Mouse (Mus musculus) olfactory bulb, adult 2 months (tissue): ENCODE measurements around the gene Cxcl2. TPM values are rescaled to one million over a fixed set of nuclear protein-coding genes. Genes with fewer than 3 reads are reported as not detected.

Experiments used
- H3K27ac ChIP-seq: fragments of 200-500 bp; 2 replicates; pipeline ENCODE4 v1.5.1; 2012; ENCODE audit warnings: low read depth, low read length; ENCODE audit not compliant: insufficient read depth
- H3K4me1 ChIP-seq: fragments of 200-500 bp; 2 replicates; pipeline ENCODE4 v1.6.1; 2012; ENCODE audit warnings: low read length; ENCODE audit not compliant: control insufficient read depth, insufficient read depth
- H3K4me3 ChIP-seq: fragments of 200-500 bp; 2 replicates; pipeline ENCODE4 v1.5.1; 2012; ENCODE audit warnings: mild to moderate bottlenecking, low read depth, low read length, moderate library complexity; ENCODE audit not compliant: insufficient read depth
- CTCF ChIP-seq: fragments of 200-500 bp; IDR thresholded peaks from 2 replicates; pipeline ENCODE4 v1.5.1; 2012; ENCODE audit warnings: low read depth, mild to moderate bottlenecking, low read length, moderate library complexity; ENCODE audit not compliant: insufficient read depth
- POLR2A ChIP-seq: fragments of 200-500 bp; IDR thresholded peaks from 2 replicates; pipeline ENCODE4 v1.6.1; 2012; ENCODE audit warnings: mild to moderate bottlenecking, low read depth, low read length, moderate library complexity; ENCODE audit not compliant: insufficient read depth
- WGBS: fragments of 180-500 bp; shearing (Covaris S2); methylation state at CpG from one replicate; pipeline ENCODE4 v1.1.7; 2018; 5-methylcytosine and 5-hydroxymethylcytosine counted together
- polyA plus RNA-seq: library from polyadenylated mRNA; stranded (reverse); fragments of >200 nt; gene quantifications from 2 replicates; pipeline ENCODE4 v1.2.4, GENCODE M21; 2012; ENCODE audit warnings: low replicate concordance; ENCODE audit not compliant: missing spikeins, insufficient read depth, insufficient read length

Gene Cxcl2
- polyA plus RNA-seq, 1 experiment = not detected

DNA sequence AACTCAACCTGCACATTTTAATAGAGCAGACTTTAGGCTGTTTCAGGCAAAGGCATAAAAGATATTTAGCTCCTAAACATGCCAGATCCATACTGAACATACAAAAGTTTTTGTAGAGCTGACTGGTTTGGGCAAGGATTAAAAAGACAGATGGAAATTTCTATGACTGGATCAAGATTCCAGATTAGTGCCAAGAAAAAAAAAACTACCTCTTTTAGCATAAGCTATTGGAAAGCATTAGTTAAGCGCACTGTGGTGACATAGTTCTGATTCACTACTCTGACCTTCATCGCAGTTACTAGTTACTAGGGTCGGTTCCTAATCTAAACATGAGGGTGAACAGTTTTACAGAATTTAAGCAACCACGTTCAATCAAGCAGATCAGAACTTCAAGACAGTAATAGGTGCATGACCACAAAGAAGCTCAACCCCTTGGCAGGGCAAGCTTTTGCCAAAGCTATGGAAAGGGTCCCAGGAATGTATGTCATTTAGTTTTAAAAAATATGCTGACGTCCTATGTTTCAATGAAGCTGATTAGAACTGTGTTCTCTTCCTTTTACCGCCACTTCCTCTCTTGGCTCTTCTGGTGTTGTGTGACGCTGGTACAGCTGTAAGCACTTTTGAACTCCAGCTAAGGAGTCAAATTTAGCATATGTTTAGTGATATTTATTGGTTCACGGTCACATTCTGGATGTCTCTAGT lies 27.0 kb upstream of the Cxcl2 start:
- Histone ChIP-seq H3K27ac (no peak overlapping the region), H3K4me3 (no peak overlapping the region), H3K4me1 (no peaks in the 10 kb centered on the region)
- WGBS = 86% methylated on average over 8 of the region's 8 CpGs
- TF ChIP-seq CTCF = no peak
- TF ChIP-seq POLR2A = no peak

DNA sequence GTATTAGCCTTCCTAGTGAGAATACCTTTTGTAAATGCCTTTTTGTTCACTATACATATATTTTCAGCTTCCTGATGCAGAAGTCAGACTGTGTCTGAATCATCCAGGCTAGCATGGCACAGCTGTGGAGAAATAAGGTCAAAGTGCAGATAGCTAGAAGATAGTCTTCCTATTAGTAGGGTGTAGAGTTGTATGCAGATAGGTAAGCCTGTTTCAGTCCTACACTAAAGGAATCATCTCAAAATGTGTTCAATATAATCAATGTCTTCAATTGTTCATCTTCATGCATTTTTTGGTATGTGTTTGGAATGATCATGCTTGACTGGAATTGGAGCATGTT lies 26.5 kb upstream of the Cxcl2 start:
- no peak overlapping the region for H3K4me3 ChIP-seq
- TF ChIP-seq POLR2A (no peak), CTCF (no peak)
- no peaks in the 10 kb centered on the region for H3K4me1 ChIP-seq
- H3K27ac ChIP-seq = no peak overlapping the region

DNA sequence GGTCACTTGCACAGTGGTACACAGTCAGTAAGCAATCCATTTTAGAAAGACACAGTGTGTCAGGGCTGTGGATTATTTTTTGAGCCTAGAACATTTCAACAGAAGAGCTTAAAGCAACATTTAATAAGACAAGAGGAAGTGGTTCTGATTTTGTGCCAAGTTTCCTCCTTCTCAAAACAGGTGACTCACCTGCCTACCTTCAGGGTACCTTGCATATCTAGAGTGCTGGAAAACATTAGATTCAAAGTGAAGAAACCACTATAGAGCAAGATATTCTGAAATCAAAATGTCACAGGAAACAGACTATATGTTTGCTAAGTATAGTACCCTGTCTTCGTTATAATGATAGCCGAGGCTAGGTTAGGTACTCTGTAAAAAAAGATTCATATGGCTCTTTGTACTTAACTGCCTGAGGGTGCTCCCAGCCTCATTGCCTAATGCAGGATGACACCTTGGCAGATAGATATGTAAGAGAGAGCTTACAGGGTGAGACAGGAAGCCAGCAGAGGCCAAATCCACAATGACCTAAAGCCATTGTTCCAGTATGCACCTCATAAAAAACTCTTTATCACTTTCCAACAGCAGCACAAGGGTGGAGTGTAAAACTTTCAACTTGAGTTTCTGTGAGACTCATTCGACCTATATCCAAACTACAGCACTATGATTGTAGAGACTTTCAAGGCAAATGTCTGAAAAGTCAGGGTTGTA lies 24.2 kb upstream of the Cxcl2 start:
- no peak overlapping the region for H3K4me3 ChIP-seq
- TF ChIP-seq CTCF (no peak), POLR2A (no peak)
- no peak overlapping the region for H3K27ac ChIP-seq
- H3K4me1 ChIP-seq = no peaks in the 10 kb centered on the region
- WGBS = 91% methylated on average over 3 of the region's 3 CpGs

DNA sequence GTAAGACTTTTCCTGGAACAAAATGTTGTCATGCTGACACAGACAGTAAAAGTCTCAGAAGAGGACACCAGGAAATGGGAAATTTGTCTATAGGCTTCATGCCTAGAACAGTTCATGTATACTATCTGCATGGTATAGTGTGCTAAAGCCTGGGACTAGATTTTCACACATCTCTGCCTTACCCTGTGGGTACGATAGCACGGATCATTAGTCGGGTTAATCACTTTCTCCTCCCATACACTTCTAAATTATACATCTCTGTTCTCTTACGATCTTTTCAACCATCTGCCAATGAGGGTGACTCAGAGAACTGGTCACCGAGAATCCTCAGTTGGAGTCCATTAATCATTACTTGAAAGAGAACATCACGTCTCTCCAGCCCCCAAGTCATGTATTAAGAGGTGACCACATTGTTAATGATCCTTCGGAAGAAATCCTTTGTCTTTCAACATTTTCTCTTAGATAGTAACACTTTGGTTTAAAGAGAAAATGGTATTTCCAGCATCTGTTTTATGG lies 23.3 kb upstream of the Cxcl2 start:
- WGBS = 60% methylated on average over 7 of the region's 7 CpGs
- Histone ChIP-seq H3K4me1 (no peaks in the 10 kb centered on the region), H3K4me3 (no peak overlapping the region), H3K27ac (no peak overlapping the region)
- no peak for TF ChIP-seq CTCF
- no peak for TF ChIP-seq POLR2A

DNA sequence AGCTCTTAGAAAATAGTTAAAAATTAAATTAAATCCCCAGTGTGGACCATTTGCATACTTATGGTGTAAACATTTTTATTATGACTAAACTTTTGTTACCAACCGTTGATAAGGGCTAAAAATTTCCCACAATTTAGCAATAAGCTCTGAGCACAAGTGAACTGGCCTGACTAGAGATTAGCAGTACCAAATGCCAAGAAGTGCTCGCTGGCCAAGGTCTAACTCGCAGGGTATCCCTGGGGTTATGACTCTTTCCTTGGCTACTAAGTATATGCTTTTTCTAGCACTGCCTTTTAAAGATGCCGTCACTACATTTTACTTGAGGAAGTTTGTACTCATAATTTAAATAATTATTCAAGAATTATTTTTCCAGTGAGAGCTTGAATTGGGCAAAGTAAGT lies 22.6 kb upstream of the Cxcl2 start:
- no peak for TF ChIP-seq POLR2A
- no peak for TF ChIP-seq CTCF
- no peak overlapping the region for H3K27ac ChIP-seq
- no peaks in the 10 kb centered on the region for H3K4me1 ChIP-seq
- WGBS = 83% methylated on average over 4 of the region's 4 CpGs
- no peak overlapping the region for H3K4me3 ChIP-seq

DNA sequence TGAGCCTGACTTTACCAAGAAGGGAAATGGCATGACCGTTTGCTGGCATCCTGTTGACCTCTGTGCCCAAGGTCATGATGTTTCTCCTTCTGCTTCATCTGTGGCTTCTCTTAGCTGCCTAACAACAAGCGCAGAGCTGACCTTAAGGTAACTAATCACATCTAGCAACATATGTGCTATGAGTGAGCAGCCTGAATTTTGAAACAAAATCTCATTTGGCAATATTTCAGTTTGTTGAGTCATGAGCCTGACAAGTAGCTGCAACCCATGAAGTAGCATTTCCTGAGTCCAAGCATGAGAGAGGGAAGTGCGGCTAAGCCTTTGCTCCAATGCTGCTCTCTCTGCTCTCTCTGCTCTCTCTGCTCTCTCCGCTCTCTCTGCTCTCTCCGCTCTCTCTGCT lies 22.0 kb upstream of the Cxcl2 start:
- H3K27ac ChIP-seq = no peak overlapping the region
- WGBS = 95% methylated on average over 5 of the region's 5 CpGs
- no peaks in the 10 kb centered on the region for H3K4me1 ChIP-seq
- TF ChIP-seq POLR2A = no peak
- TF ChIP-seq CTCF = no peak
- H3K4me3 ChIP-seq = no peak overlapping the region

DNA sequence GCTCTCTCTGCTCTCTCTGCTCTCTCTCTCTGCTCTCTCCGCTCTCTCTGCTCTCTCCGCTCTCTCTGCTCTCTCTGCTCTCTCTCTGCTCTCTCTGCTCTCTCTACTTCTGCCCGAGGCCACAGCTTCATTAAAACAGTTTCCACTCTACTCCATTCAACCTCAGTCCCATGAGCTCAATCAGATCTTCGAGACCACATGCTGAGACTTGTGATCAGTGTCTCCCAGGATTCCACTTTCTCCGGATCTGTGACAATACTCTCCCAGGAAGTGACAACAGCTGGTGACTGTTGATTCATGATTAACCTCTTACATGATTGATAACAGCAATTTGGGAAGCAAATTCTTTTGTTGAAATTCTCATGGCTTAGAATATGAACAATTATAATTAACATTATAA lies 21.5 kb upstream of the Cxcl2 start:
- Histone ChIP-seq H3K27ac (no peak overlapping the region), H3K4me1 (no peaks in the 10 kb centered on the region), H3K4me3 (no peak overlapping the region)
- 78% methylated on average over 5 of the region's 5 CpGs for WGBS
- TF ChIP-seq CTCF = no peak
- TF ChIP-seq POLR2A = no peak

DNA sequence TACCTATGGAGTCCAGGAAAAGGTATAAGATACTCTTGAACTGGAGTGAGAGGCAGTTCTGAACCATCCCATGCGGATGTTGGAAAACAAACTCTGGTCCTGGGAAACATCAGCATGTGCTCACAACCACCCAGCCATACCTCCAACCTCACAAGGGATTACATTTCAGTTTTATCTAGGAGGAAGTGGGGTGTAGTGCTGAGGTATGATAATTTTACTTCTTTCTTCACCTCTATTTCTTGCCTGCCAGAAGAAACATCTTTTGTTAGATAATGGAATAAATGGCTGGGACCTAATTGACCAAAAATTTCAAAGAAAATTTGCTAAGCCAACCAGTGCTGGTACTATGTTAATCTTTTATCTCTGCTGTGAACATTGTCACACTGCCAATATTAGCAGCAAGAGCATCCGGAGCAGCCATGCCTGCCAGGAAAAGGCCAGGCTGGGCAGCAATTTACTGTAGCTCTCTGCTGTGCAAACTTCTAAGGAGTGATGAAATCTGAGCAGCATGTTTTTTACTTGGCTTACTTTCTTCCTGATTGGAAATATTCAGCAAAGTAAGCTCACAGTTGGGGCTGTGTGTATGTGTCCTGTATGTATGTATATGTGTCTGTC lies 18.9 kb upstream of the Cxcl2 start:
- 53% methylated on average over 2 of the region's 2 CpGs for WGBS

DNA sequence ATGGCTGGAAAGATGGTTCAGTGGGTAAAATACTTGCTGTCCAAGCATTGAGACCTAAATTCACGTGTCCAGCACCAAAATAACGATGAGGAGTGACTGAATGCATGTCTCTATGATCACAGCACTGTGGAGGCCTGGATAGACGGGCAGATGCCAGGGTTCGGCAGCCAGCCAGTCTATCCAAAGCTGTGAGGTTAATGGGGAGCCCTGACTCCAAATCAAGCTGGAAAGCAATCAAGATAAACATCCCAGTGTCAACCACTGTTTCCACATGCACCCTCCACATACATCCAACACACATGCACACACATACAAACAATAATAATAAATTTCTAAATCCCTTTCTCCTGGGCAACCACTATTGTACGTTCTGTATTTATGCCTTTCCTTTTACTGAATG lies 15.0 kb upstream of the Cxcl2 start:
- Histone ChIP-seq H3K27ac (no peak overlapping the region), H3K4me1 (peaks cover 9% of the 10 kb centered on the region), H3K4me3 (no peak overlapping the region)
- TF ChIP-seq POLR2A (no peak), CTCF (no peak)
- 82% methylated on average over 5 of the region's 5 CpGs for WGBS

More for the DNA sequence above, 18.9 kb upstream of the Cxcl2 start:
- Histone ChIP-seq H3K4me3 (no peak overlapping the region), H3K27ac (no peak overlapping the region), H3K4me1 (no peaks in the 10 kb centered on the region)
- TF ChIP-seq POLR2A (no peak), CTCF (no peak)
